8 mouse cellular contexts compared by ENCODE assay signal in the genomic region with DNA sequence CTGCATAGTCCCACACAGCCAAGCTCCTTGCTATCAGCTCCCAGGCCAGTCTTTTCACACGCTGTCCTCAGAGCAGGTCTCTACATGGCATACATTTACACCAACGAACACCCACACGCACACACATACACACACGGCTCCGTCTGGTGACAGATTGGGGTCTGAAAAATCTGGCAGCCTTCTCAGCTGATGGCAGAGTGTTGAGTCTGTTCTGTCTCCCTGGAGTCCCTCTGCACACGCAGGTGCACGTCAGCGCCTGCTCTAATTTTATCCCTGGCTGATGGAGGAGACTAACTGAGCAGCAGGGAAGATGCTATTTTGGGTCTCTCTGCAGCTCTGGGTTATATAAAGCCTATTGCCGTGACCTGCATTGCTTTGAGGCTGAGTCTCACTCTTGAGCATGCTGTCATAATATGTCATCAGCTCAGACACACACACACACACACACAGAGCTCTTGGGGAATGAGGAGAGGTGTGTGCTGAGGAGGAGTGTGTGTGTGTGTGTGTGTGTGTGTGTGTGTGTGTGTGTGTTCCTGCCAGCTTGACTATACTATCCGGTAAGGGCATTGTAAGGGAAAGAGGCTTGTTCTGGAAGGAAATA. TPM values are rescaled to one million over a fixed set of nuclear protein-coding genes. Genes with fewer than 3 reads are reported as not detected.
DNase-seq lines count a peak whose midpoint lies in the region; ATAC-seq and TF ChIP-seq lines count a peak whose summit lies in the region.

No protein-coding gene starts in this region.

- peak overlapping the region; percentile 42; the same call in 1 of the 2 replicates for H3K9ac ChIP-seq in neural tube, embryonic 13.5 days

- no peak for TF ChIP-seq POLR2A in thymus, adult 2 months (IDR thresholded peaks at IDR 0.05; ENCODE audit: control insufficient read depth, extremely low read depth, insufficient read depth, low read length, poor library complexity)

- DNase-seq in adrenal gland, adult 2 months: peak; percentile 30
- no peak for DNase-seq in adrenal gland, adult 8-10 months
- peak; percentile 89 to 90 for DNase-seq in cerebellum, postnatal 25 days
- DNase-seq in heart, adult 18-20 months: peak; percentile 81 to 83
- DNase-seq in layer of hippocampus, adult 8-10 months (ENCODE audit: low spot score in 2 of 2): peak; percentile 87 to 92
- no peak for DNase-seq in thymus, adult 2 months
- no peak for DNase-seq in ovary, postnatal 14 days (ENCODE audit: low spot score)

- H3K27me3 ChIP-seq in neural tube, embryonic 13.5 days: no peaks in the 10 kb centered on the region
- no peaks in the 10 kb centered on the region for H3K27me3 ChIP-seq in thymus, adult 2 months (ENCODE audit: control insufficient read depth, insufficient read depth, low read length)

- H3K4me1 ChIP-seq in neural tube, embryonic 13.5 days (replicated peaks): peaks cover 38% of the 10 kb centered on the region
- peaks cover 7% of the 10 kb centered on the region for H3K4me1 ChIP-seq in thymus, adult 2 months (replicated peaks; ENCODE audit: control insufficient read depth, insufficient read depth, low read length)

- H3K4me2 ChIP-seq in neural tube, embryonic 13.5 days: peak overlapping the region; percentile 7; the same call in 1 of the 2 replicates

- peak overlapping the region; percentile 80 for H3K27ac ChIP-seq in neural tube, embryonic 13.5 days (replicated peaks)
- no peak overlapping the region for H3K27ac ChIP-seq in thymus, adult 2 months (ENCODE audit: control insufficient read depth, insufficient read depth, low read length)

- H3K36me3 ChIP-seq in neural tube, embryonic 13.5 days: no peaks in the 10 kb centered on the region
- H3K36me3 ChIP-seq in thymus, adult 2 months (ENCODE audit: control insufficient read depth, insufficient read depth, low read length): no peaks in the 10 kb centered on the region

- no peak for TF ChIP-seq CTCF in thymus, adult 2 months (IDR thresholded peaks at IDR 0.05; ENCODE audit: borderline replicate concordance, control insufficient read depth, extremely low read depth, insufficient read depth, low read length, poor library complexity)

- no peak overlapping the region for H3K4me3 ChIP-seq in neural tube, embryonic 13.5 days
- H3K4me3 ChIP-seq in thymus, adult 2 months (ENCODE audit: control insufficient read depth, insufficient read depth, low read length): no peak overlapping the region

- WGBS in neural tube, embryonic 13.5 days: 47% methylated on average over 10 of the region's 10 CpGs
- 63% methylated on average over 10 of the region's 10 CpGs for WGBS in thymus, adult 2 months

- peak; percentile 82 for ATAC-seq in neural tube, embryonic 13.5 days (ENCODE audit: low read depth)

- no peaks in the 10 kb centered on the region for H3K9me3 ChIP-seq in neural tube, embryonic 13.5 days

RNA-seq across cellular contexts. Expression of gene Fos, which starts 37.6 kb away (rescaled TPM):
- total RNA-seq in adrenal gland, adult 2 months (2021): 10 to 100 TPM in 1 of 2 experiments, 1 to 10 TPM in 1; 3.1 to 16.7 TPM
- 3.9 and 4.9 TPM in 2 replicates for polyA plus RNA-seq in adrenal gland, adult 2 months (2012; rRNA removed)
- 10 to 100 TPM; 13.3 to 32.9 (median 13.7) TPM for total RNA-seq in adrenal gland, adult 8-10 months (2022)
- 1 to 10 TPM; 2.1 to 5.4 TPM for total RNA-seq in heart, adult 18-20 months (2021)
- total RNA-seq in layer of hippocampus, adult 8-10 months (2022): 10 to 100 TPM; 14.4 to 24.7 (median 21.0) TPM
- polyA plus RNA-seq in neural tube, embryonic 13.5 days (2015; fragmentation: Nextera tagmentation; extraction: Ambion mirVana): 1.9 and 2.8 TPM in 2 replicates
- 12.1 and 12.6 TPM in 2 replicates for polyA plus RNA-seq in thymus, adult 2 months (2012; rRNA removed)

Comparison
In these comparisons a context has a peak if more than half of its experiments do, and no peak if none do; other contexts are left out.
1. DNase-seq: peak in adrenal gland, adult 2 months (single experiment), cerebellum, postnatal 25 days (2 of 2), heart, adult 18-20 months (2 of 2) and layer of hippocampus, adult 8-10 months (2 of 2); none in adrenal gland, adult 8-10 months (single experiment), thymus, adult 2 months (single experiment) and ovary, postnatal 14 days (single experiment).